Mouse (Mus musculus) MEL-GATA-1-ER (cell line): Measurements from ENCODE around the gene Smim12.

ENCODE experiments used
- DNase-seq: peaks from one replicate; pipeline ENCODE4 v3.0.0-alpha.2; 2012; ENCODE audit warnings: low read depth; ENCODE audit errors: extremely low read depth

Smim12 gene

GRCm38 (mm10) chr4:127243552-127243951 lies at the start of gene Smim12:
Smim12 (plus strand) TSS chr4:127243784.
- peak; percentile 89 for DNase-seq

DNA sequence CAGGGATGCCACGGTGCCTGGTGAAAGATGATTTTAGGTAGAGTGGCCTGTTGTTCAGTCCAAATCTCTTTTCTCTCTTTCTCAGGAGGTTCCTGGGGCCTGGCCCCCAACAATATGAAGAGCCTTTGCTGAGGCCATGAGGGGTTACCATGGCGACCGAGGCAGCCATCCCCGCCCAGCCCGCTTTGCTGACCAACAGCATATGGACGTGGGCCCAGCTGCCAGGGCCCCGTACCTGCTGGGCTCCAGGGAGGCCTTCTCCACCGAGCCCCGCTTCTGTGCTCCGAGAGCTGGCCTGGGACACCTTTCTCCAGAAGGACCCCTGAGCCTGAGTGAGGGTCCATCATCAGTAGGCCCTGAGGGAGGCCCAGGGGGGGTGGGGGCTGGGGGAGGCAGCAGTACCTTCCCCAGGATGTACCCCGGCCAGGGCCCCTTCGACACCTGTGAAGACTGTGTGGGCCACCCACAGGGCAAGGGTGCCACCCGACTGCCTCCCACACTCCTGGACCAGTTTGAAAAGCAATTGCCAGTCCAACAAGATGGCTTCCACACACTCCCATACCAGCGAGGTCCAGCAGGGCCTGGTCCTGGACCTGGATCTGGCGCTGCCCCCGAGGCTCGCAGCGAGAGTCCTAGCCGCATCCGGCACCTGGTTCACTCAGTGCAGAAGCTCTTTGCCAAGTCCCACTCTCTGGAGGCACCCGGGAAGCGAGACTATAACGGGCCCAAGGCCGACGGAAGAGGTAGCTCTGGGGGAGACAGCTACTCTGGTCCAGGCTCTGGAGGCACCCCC lies 48.9 kb upstream of the Smim12 start:
- no peak for DNase-seq

DNA sequence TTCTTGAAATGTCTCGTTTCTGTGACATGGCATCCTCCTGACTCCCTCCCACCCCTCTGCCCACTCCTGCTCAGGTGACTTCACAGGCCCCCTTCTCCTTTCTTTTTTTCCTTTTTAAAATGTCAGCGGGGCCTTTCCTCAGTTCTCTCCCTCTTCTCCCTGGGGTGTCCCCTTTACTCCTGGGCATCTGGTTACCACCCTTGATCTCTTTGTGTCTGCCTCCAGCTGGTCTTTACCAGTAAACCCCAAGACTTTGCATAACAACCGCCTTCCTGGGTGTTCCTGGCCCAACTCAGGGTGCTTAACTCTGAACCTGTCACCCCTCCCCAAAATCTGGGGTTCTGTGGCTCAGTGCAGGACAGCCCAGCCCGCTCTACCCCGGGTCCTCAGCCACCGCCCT lies 45.0 kb upstream of the Smim12 start:
- no peak for DNase-seq

DNA sequence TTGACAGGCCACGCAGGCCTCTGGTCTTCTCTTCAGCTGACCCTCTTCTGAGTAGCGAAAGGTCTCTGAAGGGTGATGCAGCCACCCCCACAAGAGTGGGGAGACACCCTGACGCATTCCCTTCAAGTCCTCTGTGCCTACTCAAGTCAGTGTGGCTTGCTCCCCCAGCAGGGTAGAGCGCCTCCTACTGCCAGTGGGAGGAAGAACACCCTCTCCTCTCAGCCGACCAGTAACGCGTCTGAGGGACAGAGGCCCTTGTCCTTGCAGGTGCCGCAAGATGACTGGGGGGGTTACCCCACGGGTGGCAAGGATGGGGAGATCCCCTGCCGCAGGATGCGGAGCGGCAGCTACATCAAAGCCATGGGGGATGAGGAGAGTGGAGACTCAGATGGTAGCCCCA lies 44.2 kb upstream of the Smim12 start:
- DNase-seq = no peak

GRCm38 (mm10) chr4:127200164-127200722 lies 43.3 kb upstream of the Smim12 start:
- DNase-seq = no peak

GRCm38 (mm10) chr4:127200769-127201617 lies 42.6 kb upstream of the Smim12 start:
- no peak for DNase-seq

GRCm38 (mm10) chr4:127203081-127203480 lies 40.5 kb upstream of the Smim12 start:
- no peak for DNase-seq

DNA sequence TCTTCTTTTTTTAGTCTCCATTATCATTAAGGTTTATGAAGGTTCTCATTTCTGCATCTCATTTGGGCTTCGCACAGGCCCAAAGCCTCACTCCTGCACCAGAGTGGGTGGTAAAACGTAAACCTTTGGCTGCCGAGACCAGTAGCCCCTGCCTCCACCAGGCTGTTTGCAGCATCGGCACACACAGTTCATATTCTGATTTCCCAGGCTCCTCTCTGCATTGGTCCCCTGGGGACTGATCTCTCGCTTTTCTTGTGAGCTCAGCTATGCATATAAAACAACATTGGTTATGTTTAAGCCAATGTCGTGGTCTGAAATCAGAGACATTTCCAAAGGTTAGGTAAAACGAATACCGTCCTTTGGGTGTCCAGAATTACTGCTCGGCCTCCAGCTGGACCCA lies 32.3 kb upstream of the Smim12 start:
- no peak for DNase-seq

- no peak for DNase-seq
Observed at GRCm38 (mm10) chr4:127214510-127214909, 29.1 kb upstream of the Smim12 start.

- DNase-seq = no peak
Observed at GRCm38 (mm10) chr4:127215103-127215502, 28.5 kb upstream of the Smim12 start.

GRCm38 (mm10) chr4:127215799-127216198 lies 27.8 kb upstream of the Smim12 start:
- DNase-seq = no peak

DNA sequence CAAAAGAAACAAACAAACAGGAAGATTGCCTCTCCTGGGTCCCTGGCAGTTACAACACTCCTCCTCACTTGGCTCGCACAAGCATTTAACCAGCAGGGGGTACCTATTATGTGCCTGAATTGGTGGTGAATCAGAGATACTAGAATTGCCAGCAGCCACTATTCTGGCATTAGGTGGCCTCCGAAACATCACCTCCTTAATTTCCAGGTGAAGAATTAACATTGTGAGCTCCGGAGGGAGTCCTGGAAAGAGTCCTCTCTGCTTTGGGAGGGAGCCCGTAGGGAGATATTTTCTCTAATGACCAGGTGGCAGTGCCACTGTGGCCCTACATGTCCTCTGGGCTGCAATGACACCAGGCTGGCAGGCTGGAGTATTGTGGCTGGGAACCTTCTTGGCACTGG lies 27.3 kb upstream of the Smim12 start:
- no peak for DNase-seq

DNA sequence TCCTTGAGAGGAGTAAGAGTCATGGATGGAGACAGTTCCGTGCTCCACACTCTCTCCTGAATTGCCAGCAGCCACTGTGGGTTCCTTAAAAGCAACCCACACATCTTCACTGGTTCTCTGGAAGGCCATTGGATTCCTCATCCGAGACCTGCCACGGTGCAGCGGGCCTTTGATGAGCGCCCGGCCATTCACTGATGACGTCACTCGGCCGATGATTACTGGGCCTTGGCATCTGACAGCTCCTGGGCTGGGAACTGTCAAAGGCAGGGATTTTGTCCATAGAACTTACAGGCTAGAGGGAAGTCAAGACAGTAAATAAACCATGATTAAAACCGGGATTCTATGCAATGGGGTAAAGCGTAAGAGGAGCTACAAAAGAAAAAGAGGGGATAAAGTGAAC lies 26.5 kb upstream of the Smim12 start:
- DNase-seq = no peak

DNA sequence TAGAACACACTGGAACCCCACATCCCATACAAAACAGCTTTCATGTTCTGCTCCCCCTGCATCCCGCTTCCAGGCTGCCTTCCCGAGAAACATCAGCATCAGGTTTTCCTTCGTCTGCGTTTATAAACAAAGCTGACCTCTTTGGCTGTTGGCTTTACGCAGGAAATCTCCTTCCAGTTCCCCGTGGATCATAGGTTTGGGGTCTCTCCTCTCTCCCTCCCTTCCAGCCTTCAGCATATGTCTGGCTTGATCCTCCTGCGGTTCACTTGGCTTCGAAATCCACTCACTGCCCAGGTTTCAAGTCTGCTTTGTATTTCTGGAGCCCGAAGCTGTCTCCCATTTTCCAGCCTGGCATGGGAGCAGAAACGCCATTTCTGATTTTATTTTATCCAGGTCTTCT lies 20.3 kb upstream of the Smim12 start:
- DNase-seq = no peak

DNA sequence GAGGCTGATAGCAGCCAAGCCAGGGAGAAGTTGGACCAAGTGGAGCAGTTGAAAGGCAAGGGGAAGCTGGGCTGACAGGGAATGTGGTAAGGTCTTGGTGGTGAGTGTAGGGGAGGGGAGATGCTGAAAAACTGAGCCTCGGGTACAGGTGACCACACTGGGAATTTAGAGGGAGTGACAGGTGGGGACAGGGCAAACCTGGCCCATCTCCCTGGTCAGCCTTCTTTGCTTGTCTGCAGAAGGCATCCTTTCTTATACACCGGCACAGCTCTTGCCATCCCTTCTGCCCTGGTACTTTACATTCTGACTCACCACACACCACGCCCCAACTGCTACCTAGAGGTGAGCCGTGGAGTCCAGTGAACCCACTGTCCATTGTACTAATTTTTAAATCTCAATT lies 19.8 kb upstream of the Smim12 start:
- no peak for DNase-seq

DNA sequence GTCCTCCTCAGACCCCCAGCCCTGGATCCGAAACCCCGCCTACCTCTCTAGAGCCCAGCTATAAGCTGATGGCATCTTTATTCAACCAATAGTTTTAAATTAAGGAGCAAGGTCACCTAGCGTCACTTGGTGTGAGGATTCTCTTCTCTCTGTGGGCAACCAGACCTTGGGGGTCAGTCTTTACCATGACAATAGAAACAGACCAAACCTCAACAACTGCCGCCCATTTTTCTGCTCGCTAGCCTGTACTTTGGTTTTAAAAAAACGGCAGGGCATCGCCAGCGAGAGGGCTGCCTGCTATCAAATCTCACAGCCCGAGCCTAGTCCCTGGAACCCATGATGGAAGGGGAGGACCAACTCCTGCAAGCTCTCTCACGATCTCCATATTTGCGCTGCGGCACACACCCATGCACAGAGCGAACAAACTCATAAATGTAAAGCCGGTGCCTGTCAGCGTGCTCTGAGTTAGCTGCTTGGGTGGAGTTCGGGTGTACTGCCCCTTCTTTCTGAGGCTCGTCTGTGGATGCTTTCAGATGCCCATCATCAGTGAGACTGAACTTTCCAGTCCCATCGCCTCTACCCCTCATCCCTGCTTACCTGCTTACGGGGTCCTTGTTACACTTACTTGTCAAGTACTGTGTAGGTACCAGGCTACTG lies 19.0 kb upstream of the Smim12 start:
- DNase-seq = no peak

- no peak for DNase-seq
Observed at GRCm38 (mm10) chr4:127226067-127226466, 17.5 kb upstream of the Smim12 start.

DNA sequence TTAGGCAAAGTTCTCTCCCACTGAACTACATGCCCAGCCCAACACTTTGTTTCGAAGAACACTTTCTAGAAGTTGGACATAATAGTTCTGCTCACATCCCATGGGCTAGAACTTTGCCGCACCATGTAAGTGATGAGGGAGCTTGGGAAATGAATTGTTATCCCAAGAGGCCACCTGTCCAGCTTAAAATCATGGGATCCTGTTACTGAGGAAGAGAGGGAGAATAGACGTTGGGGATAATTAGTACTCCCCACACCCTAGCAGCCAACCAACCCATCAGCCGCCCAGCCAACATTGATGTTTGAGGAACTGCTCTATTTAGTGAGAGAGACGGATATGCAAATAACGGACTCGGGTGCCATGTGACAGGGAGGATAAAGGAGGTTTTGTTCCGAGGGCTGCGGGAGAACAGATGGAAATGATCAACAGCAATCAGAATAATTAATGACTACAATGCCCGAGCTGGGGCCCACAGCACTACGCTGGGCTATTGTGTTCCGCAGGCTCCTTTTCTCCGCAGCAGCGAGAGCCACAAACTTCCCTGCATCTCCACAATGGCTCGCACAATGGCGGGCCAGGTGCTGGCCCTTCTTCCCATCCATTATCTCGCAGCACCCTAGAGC lies 16.4 kb upstream of the Smim12 start:
- no peak for DNase-seq

- DNase-seq = no peak
Observed at GRCm38 (mm10) chr4:127232028-127232427, 11.6 kb upstream of the Smim12 start.

DNA sequence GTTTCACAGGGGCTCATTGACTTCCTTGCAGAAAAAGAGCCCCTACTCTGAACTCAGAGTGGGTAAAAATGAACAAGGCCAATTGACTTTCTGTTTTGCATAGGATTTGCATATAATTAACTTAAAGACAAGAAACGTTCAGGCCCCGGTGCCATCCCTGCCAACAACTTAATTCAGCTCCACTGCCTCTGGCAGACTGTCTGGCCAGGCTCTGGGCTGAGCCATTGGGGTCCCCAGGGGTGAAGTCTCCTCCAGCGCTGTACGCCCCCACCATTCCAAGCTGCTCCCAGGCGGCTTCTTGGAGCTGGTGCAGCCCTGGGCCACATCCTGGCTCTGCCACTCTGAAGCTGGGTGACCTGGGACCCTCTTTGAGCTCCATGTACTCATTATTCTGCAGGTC lies 11.0 kb upstream of the Smim12 start:
- DNase-seq = no peak

- DNase-seq = no peak
Observed at GRCm38 (mm10) chr4:127233416-127234125, 10.0 kb upstream of the Smim12 start.
